Mouse (Mus musculus) hindbrain, embryonic 12.5 days (tissue): ENCODE measurements around the gene Pla2g2d. TPM values are rescaled to one million over a fixed set of nuclear protein-coding genes. Genes with fewer than 3 reads are reported as not detected.

ENCODE experiments used
- ATAC-seq: fragments of 200-750 bp; cut with Nextera tagmentation; 2 replicates; pipeline ENCODE4 v1.8.0; 2017; ENCODE audit warnings: moderate TSS enrichment; ENCODE audit not compliant: low FRiP score
- H3K27ac ChIP-seq: fragments of 300-500 bp; sonication (generic); 2 replicates; pipeline ENCODE4 v1.5.1; 2016; ENCODE audit warnings: mild to moderate bottlenecking
- H3K27me3 ChIP-seq: fragments of 300-500 bp; sonication (generic); 2 replicates; pipeline ENCODE4 v1.6.1; 2016; ENCODE audit warnings: mild to moderate bottlenecking
- H3K36me3 ChIP-seq: fragments of 300-500 bp; sonication (generic); 2 replicates; pipeline ENCODE4 v1.6.1; 2016; ENCODE audit warnings: mild to moderate bottlenecking
- H3K4me1 ChIP-seq: fragments of 300-500 bp; sonication (generic); 2 replicates; pipeline ENCODE4 v1.6.1; 2016
- H3K4me2 ChIP-seq: fragments of 300-500 bp; sonication (generic); replicated peaks from 2 replicates; pipeline ENCODE4 v1.6.1; 2016; ENCODE audit warnings: mild to moderate bottlenecking
- H3K4me3 ChIP-seq: fragments of 300-500 bp; sonication (generic); 2 replicates; pipeline ENCODE4 v1.5.1; 2016; ENCODE audit warnings: mild to moderate bottlenecking
- H3K9ac ChIP-seq: fragments of 300-500 bp; sonication (generic); 2 replicates; pipeline ENCODE4 v1.6.1; 2016; ENCODE audit warnings: mild to moderate bottlenecking, moderate library complexity
- H3K9me3 ChIP-seq: fragments of 300-500 bp; sonication (generic); replicated peaks from 2 replicates; pipeline ENCODE4 v1.6.1; 2016; ENCODE audit warnings: mild to moderate bottlenecking
- WGBS: fragments of 180-500 bp; shearing (Covaris S2); methylation state at CpG from one replicate; pipeline ENCODE4 v1.1.7; 2016; 5-methylcytosine and 5-hydroxymethylcytosine counted together
- polyA plus RNA-seq: library from polyadenylated mRNA; unstranded; fragments of >200 nt; fragmentation: Nextera tagmentation; extraction: Ambion mirVana; gene quantifications from 2 replicates; pipeline ENCODE4 v1.2.1, GENCODE M21; 2016

The Pla2g2d gene
- polyA plus RNA-seq, 1 experiment from 2014 or later: 0.61 TPM

- Histone ChIP-seq H3K9ac (no peak overlapping the region), H3K36me3 (no peaks in the 10 kb centered on the region), H3K27ac (no peak overlapping the region), H3K4me3 (no peak overlapping the region), H3K4me1 (peaks cover 19% of the 10 kb centered on the region), H3K4me2 (no peak overlapping the region), H3K27me3 (no peaks in the 10 kb centered on the region), H3K9me3 (no peaks in the 10 kb centered on the region)
- ATAC-seq: no peak
- 78% methylated on average over 3 of the region's 3 CpGs for WGBS
Measured at GRCm38 (mm10) chr4:138753608-138754007, 21.9 kb upstream of the Pla2g2d start.

GRCm38 (mm10) chr4:138754432-138754831, 21.1 kb upstream of the Pla2g2d start:
- no peak overlapping the region for H3K4me3 ChIP-seq
- H3K9ac ChIP-seq: no peak overlapping the region
- H3K27me3 ChIP-seq: no peaks in the 10 kb centered on the region
- peaks cover 19% of the 10 kb centered on the region for H3K4me1 ChIP-seq
- ATAC-seq: no peak
- 85% methylated on average over 9 of the region's 9 CpGs for WGBS
- H3K36me3 ChIP-seq: no peaks in the 10 kb centered on the region
- H3K4me2 ChIP-seq: no peak overlapping the region
- no peaks in the 10 kb centered on the region for H3K9me3 ChIP-seq
- no peak overlapping the region for H3K27ac ChIP-seq

GRCm38 (mm10) chr4:138755439-138755838, 20.1 kb upstream of the Pla2g2d start:
- Histone ChIP-seq H3K36me3 (no peaks in the 10 kb centered on the region), H3K27ac (no peak overlapping the region), H3K9ac (no peak overlapping the region), H3K27me3 (no peaks in the 10 kb centered on the region), H3K4me1 (peaks cover 19% of the 10 kb centered on the region), H3K4me2 (no peak overlapping the region), H3K9me3 (no peaks in the 10 kb centered on the region), H3K4me3 (no peak overlapping the region)
- no peak for ATAC-seq
- WGBS: 69% methylated on average over 4 of the region's 4 CpGs

- no peak for ATAC-seq
- Histone ChIP-seq H3K9ac (no peak overlapping the region), H3K4me1 (peaks cover 19% of the 10 kb centered on the region), H3K4me3 (no peak overlapping the region), H3K4me2 (no peak overlapping the region), H3K36me3 (no peaks in the 10 kb centered on the region), H3K9me3 (no peaks in the 10 kb centered on the region), H3K27me3 (no peaks in the 10 kb centered on the region), H3K27ac (no peak overlapping the region)
- WGBS: 81% methylated on average over 11 of the region's 11 CpGs
Measured at GRCm38 (mm10) chr4:138755983-138756382, 19.6 kb upstream of the Pla2g2d start.

- ATAC-seq: no peak
- no peaks in the 10 kb centered on the region for H3K9me3 ChIP-seq
- H3K4me1 ChIP-seq: peaks cover 19% of the 10 kb centered on the region
- no peak within 1 kb of the TSS for H3K27ac ChIP-seq
- no peaks in the 10 kb centered on the region for H3K36me3 ChIP-seq
- H3K9ac ChIP-seq: no peak within 1 kb of the TSS
- no peaks in the 10 kb centered on the region for H3K27me3 ChIP-seq
- H3K4me2 ChIP-seq: no peak within 1 kb of the TSS
- WGBS: 48% methylated on average over 8 of the region's 8 CpGs
- no peak within 1 kb of the TSS for H3K4me3 ChIP-seq
Measured at GRCm38 (mm10) chr4:138757416-138757815, 18.1 kb upstream of the Pla2g2d start, which contains the start of gene Pla2g2f. Pla2g2f (minus strand) TSS chr4:138757626.

GRCm38 (mm10) chr4:138762266-138762665, 13.3 kb upstream of the Pla2g2d start:
- Histone ChIP-seq H3K36me3 (no peaks in the 10 kb centered on the region), H3K9me3 (no peaks in the 10 kb centered on the region), H3K4me2 (no peak overlapping the region), H3K27me3 (no peaks in the 10 kb centered on the region), H3K27ac (no peak overlapping the region), H3K4me1 (peaks cover 1% of the 10 kb centered on the region; the same call in 1 of the 2 replicates), H3K4me3 (no peak overlapping the region), H3K9ac (no peak overlapping the region)
- ATAC-seq: no peak
- 77% methylated on average over 9 of the region's 9 CpGs for WGBS

- H3K4me2 ChIP-seq: no peak overlapping the region
- 91% methylated on average over 10 of the region's 10 CpGs for WGBS
- H3K36me3 ChIP-seq: no peaks in the 10 kb centered on the region
- no peak for ATAC-seq
- H3K27me3 ChIP-seq: no peaks in the 10 kb centered on the region
- H3K4me3 ChIP-seq: no peak overlapping the region
- H3K9ac ChIP-seq: no peak overlapping the region
- H3K9me3 ChIP-seq: no peaks in the 10 kb centered on the region
- no peak overlapping the region for H3K27ac ChIP-seq
- peaks cover under 1% of the 10 kb centered on the region; the same call in 1 of the 2 replicates for H3K4me1 ChIP-seq
Measured at GRCm38 (mm10) chr4:138771970-138772369, 3.6 kb upstream of the Pla2g2d start.

- H3K4me1 ChIP-seq: peaks cover 4% of the 10 kb centered on the region
Measured at GRCm38 (mm10) chr4:138772386-138772785, 3.1 kb upstream of the Pla2g2d start.

GRCm38 (mm10) chr4:138777417-138778407, 2.2 kb downstream of the Pla2g2d start:
- 0 out of 2 replicates have a peak overlapping the region, but pooled peaks have one; percentile 0 for H3K4me2 ChIP-seq
- no peaks in the 10 kb centered on the region for H3K27me3 ChIP-seq
- WGBS: 47% methylated on average over 17 of the region's 20 CpGs
- no peak overlapping the region for H3K4me3 ChIP-seq
- peak overlapping the region; percentile 70; the same call in 1 of the 2 replicates for H3K27ac ChIP-seq
- H3K9ac ChIP-seq: no peak overlapping the region
- no peaks in the 10 kb centered on the region for H3K9me3 ChIP-seq
- H3K36me3 ChIP-seq: no peaks in the 10 kb centered on the region
- ATAC-seq: no peak
- peaks cover 16% of the 10 kb centered on the region for H3K4me1 ChIP-seq

More at GRCm38 (mm10) chr4:138772386-138772785, 3.1 kb upstream of the Pla2g2d start:
- ATAC-seq: no peak
- Histone ChIP-seq H3K9me3 (no peaks in the 10 kb centered on the region), H3K27me3 (no peaks in the 10 kb centered on the region), H3K36me3 (no peaks in the 10 kb centered on the region), H3K9ac (no peak overlapping the region), H3K27ac (no peak overlapping the region), H3K4me2 (no peak overlapping the region), H3K4me3 (no peak overlapping the region)
- 85% methylated on average over 5 of the region's 5 CpGs for WGBS

GRCm38 (mm10) chr4:138780300-138780699, 4.8 kb downstream of the Pla2g2d start:
- Histone ChIP-seq H3K36me3 (no peaks in the 10 kb centered on the region), H3K27me3 (no peaks in the 10 kb centered on the region), H3K4me1 (peaks cover 16% of the 10 kb centered on the region), H3K27ac (no peak overlapping the region), H3K4me3 (no peak overlapping the region), H3K4me2 (no peak overlapping the region), H3K9ac (no peak overlapping the region), H3K9me3 (no peaks in the 10 kb centered on the region)
- ATAC-seq: no peak
- 91% methylated on average over 5 of the region's 5 CpGs for WGBS

GRCm38 (mm10) chr4:138782098-138782497, 6.6 kb downstream of the Pla2g2d start:
- no peak overlapping the region for H3K27ac ChIP-seq
- peaks cover 14% of the 10 kb centered on the region for H3K4me1 ChIP-seq
- no peak overlapping the region for H3K4me2 ChIP-seq
- no peaks in the 10 kb centered on the region for H3K9me3 ChIP-seq
- H3K27me3 ChIP-seq: no peaks in the 10 kb centered on the region
- no peak overlapping the region for H3K4me3 ChIP-seq
- no peaks in the 10 kb centered on the region for H3K36me3 ChIP-seq
- 80% methylated on average over 6 of the region's 6 CpGs for WGBS
- no peak for ATAC-seq
- no peak overlapping the region for H3K9ac ChIP-seq

- H3K9ac ChIP-seq: no peak overlapping the region
- H3K36me3 ChIP-seq: no peaks in the 10 kb centered on the region
- H3K4me3 ChIP-seq: no peak overlapping the region
- H3K4me1 ChIP-seq: no peaks in the 10 kb centered on the region
- H3K9me3 ChIP-seq: no peaks in the 10 kb centered on the region
- no peak overlapping the region for H3K4me2 ChIP-seq
- H3K27ac ChIP-seq: no peak overlapping the region
- H3K27me3 ChIP-seq: 0 out of 2 replicates have a peak, but pooled peaks cover 3% of the 10 kb centered on the region
- no peak for ATAC-seq
- WGBS: 57% methylated on average over 4 of the region's 4 CpGs
Measured at GRCm38 (mm10) chr4:138785721-138786120, 10.2 kb downstream of the Pla2g2d start.
